Mouse (Mus musculus): ENCODE results near the gene Sh2d3c. TPM values are rescaled to one million over a fixed set of nuclear protein-coding genes. Genes with fewer than 3 reads are reported as not detected.
A peak's percentile ranks its signal among the peaks of the same experiment; 100 is the strongest.

Gene Sh2d3c
- 43.8 and 56.9 TPM in 2 replicates for total RNA-seq (2014; rRNA removed)
- polyA plus RNA-seq (2015; fragmentation: Nextera tagmentation; extraction: Ambion mirVana), result 49.5 and 52.8 TPM in 2 replicates

GRCm38 (mm10) chr2:32720681-32721229, at the start of gene Sh2d3c:
TSS of gene Sh2d3c (plus strand) at chr2:32721055.
- ATAC-seq (no peak), DNase-seq (ENCODE audit: low spot score) (peak; percentile 34)
- H3K27ac ChIP-seq, result no peak within 1 kb of the TSS
- no peaks in the 10 kb centered on the region for H3K9me3 ChIP-seq (ENCODE audit: low read length)
- H3K4me1 ChIP-seq (ENCODE audit: insufficient read depth, low read length), result no peaks in the 10 kb centered on the region
- 46% methylated on average over 8 of the region's 8 CpGs for WGBS
- 0 out of 2 replicates have a peak within 1 kb of the TSS, but pooled peaks have one; percentile 7 for H3K4me2 ChIP-seq (ENCODE audit: low read depth, low read length)
- no peak within 1 kb of the TSS for H3K4me3 ChIP-seq (ENCODE audit: low read length)
- no peaks in the 10 kb centered on the region for H3K36me3 ChIP-seq (ENCODE audit: insufficient read depth, low read length)
- H3K27me3 ChIP-seq (ENCODE audit: insufficient read depth, low read length), result no peaks in the 10 kb centered on the region
- no peak for TF ChIP-seq CTCF (IDR thresholded peaks at IDR 0.05; ENCODE audit: low read depth)
- no peak within 1 kb of the TSS for H3K9ac ChIP-seq (replicated peaks; ENCODE audit: low read length)

GRCm38 (mm10) chr2:32671147-32671546, 49.7 kb upstream of the Sh2d3c start:
- 90% methylated on average over 9 of the region's 9 CpGs for WGBS
- DNase-seq (ENCODE audit: low spot score) (no peak), ATAC-seq (no peak)
- Histone ChIP-seq H3K9me3 (ENCODE audit: low read length) (no peaks in the 10 kb centered on the region), H3K36me3 (ENCODE audit: insufficient read depth, low read length) (no peaks in the 10 kb centered on the region), H3K27ac (no peak overlapping the region), H3K4me3 (ENCODE audit: low read length) (no peak overlapping the region), H3K9ac (replicated peaks; ENCODE audit: low read length) (no peak overlapping the region), H3K27me3 (ENCODE audit: insufficient read depth, low read length) (no peaks in the 10 kb centered on the region), H3K4me1 (ENCODE audit: insufficient read depth, low read length) (no peaks in the 10 kb centered on the region), H3K4me2 (ENCODE audit: low read depth, low read length) (no peak overlapping the region)
- TF ChIP-seq CTCF (IDR thresholded peaks at IDR 0.05; ENCODE audit: low read depth), result no peak

GRCm38 (mm10) chr2:32671907-32672595, 48.8 kb upstream of the Sh2d3c start:
- Histone ChIP-seq H3K9me3 (ENCODE audit: low read length) (no peaks in the 10 kb centered on the region), H3K4me2 (ENCODE audit: low read depth, low read length) (no peak overlapping the region), H3K9ac (replicated peaks; ENCODE audit: low read length) (no peak overlapping the region), H3K4me3 (ENCODE audit: low read length) (no peak overlapping the region), H3K36me3 (ENCODE audit: insufficient read depth, low read length) (no peaks in the 10 kb centered on the region), H3K27me3 (ENCODE audit: insufficient read depth, low read length) (no peaks in the 10 kb centered on the region), H3K4me1 (ENCODE audit: insufficient read depth, low read length) (no peaks in the 10 kb centered on the region), H3K27ac (no peak overlapping the region)
- DNase-seq (ENCODE audit: low spot score) (no peak), ATAC-seq (no peak)
- 68% methylated on average over 9 of the region's 9 CpGs for WGBS
- TF ChIP-seq CTCF (IDR thresholded peaks at IDR 0.05; ENCODE audit: low read depth), result no peak

- H3K27ac ChIP-seq, result no peak overlapping the region
- WGBS, result 83% methylated on average over 16 of the region's 16 CpGs
- no peaks in the 10 kb centered on the region for H3K27me3 ChIP-seq (ENCODE audit: insufficient read depth, low read length)
- H3K9ac ChIP-seq (replicated peaks; ENCODE audit: low read length), result no peak overlapping the region
- DNase-seq (ENCODE audit: low spot score), result no peak
- no peaks in the 10 kb centered on the region for H3K36me3 ChIP-seq (ENCODE audit: insufficient read depth, low read length)
- no peak overlapping the region for H3K4me2 ChIP-seq (ENCODE audit: low read depth, low read length)
- ATAC-seq, result no peak
- H3K4me1 ChIP-seq (ENCODE audit: insufficient read depth, low read length), result no peaks in the 10 kb centered on the region
- H3K9me3 ChIP-seq (ENCODE audit: low read length), result no peaks in the 10 kb centered on the region
- no peak overlapping the region for H3K4me3 ChIP-seq (ENCODE audit: low read length)
- no peak for TF ChIP-seq CTCF (IDR thresholded peaks at IDR 0.05; ENCODE audit: low read depth)
Measured at GRCm38 (mm10) chr2:32673176-32673917, 47.5 kb upstream of the Sh2d3c start.

- Histone ChIP-seq H3K27me3 (ENCODE audit: insufficient read depth, low read length) (no peaks in the 10 kb centered on the region), H3K4me2 (ENCODE audit: low read depth, low read length) (no peak overlapping the region), H3K36me3 (ENCODE audit: insufficient read depth, low read length) (no peaks in the 10 kb centered on the region), H3K4me1 (ENCODE audit: insufficient read depth, low read length) (no peaks in the 10 kb centered on the region), H3K9me3 (ENCODE audit: low read length) (no peaks in the 10 kb centered on the region), H3K4me3 (ENCODE audit: low read length) (no peak overlapping the region), H3K9ac (replicated peaks; ENCODE audit: low read length) (no peak overlapping the region), H3K27ac (no peak overlapping the region)
- no peak for DNase-seq (ENCODE audit: low spot score)
- no peak for ATAC-seq
- WGBS, result 87% methylated on average over 3 of the region's 3 CpGs
- peak; percentile 23 for TF ChIP-seq CTCF (IDR thresholded peaks at IDR 0.05; ENCODE audit: low read depth)
Measured at GRCm38 (mm10) chr2:32676821-32677220, 44.0 kb upstream of the Sh2d3c start.

- DNase-seq (ENCODE audit: low spot score), result no peak
- no peaks in the 10 kb centered on the region for H3K9me3 ChIP-seq (ENCODE audit: low read length)
- H3K27me3 ChIP-seq (ENCODE audit: insufficient read depth, low read length), result no peaks in the 10 kb centered on the region
- no peak for ATAC-seq
- WGBS, result 90% methylated on average over 7 of the region's 7 CpGs
- H3K4me2 ChIP-seq (ENCODE audit: low read depth, low read length), result no peak overlapping the region
- H3K27ac ChIP-seq, result no peak overlapping the region
- H3K36me3 ChIP-seq (ENCODE audit: insufficient read depth, low read length), result peaks cover 1% of the 10 kb centered on the region; the same call in 1 of the 2 replicates
- H3K9ac ChIP-seq (replicated peaks; ENCODE audit: low read length), result no peak overlapping the region
- H3K4me1 ChIP-seq (ENCODE audit: insufficient read depth, low read length), result no peaks in the 10 kb centered on the region
- no peak overlapping the region for H3K4me3 ChIP-seq (ENCODE audit: low read length)
- no peak for TF ChIP-seq CTCF (IDR thresholded peaks at IDR 0.05; ENCODE audit: low read depth)
Measured at GRCm38 (mm10) chr2:32677683-32678082, 43.2 kb upstream of the Sh2d3c start.
